Mouse (Mus musculus): ENCODE data around the gene Tsga10ip. TPM values are rescaled to one million over a fixed set of nuclear protein-coding genes. Genes with fewer than 3 reads are reported as not detected.

Tsga10ip gene
- total and polyA plus RNA-seq, 2 experiments = not detected

- Histone ChIP-seq H3K36me3 (ENCODE audit: control insufficient read depth, insufficient read depth, low read length) (no peaks in the 10 kb centered on the region), H3K4me1 (ENCODE audit: control insufficient read depth, insufficient read depth, low read length) (peaks cover 2% of the 10 kb centered on the region), H3K79me2 (ENCODE audit: control insufficient read depth, insufficient read depth, low read length) (peaks cover 6% of the 10 kb centered on the region), H3K27ac (replicated peaks; ENCODE audit: insufficient read depth, low read depth, low read length) (no peak overlapping the region), H3K27me3 (ENCODE audit: control insufficient read depth, insufficient read depth, low read length) (no peaks in the 10 kb centered on the region), H3K4me3 (ENCODE audit: insufficient read depth, low read depth, low read length) (no peak overlapping the region), H3K9ac (ENCODE audit: low read depth, low read length) (no peak overlapping the region)
- TF ChIP-seq POLR2A (IDR thresholded peaks at IDR 0.05; ENCODE audit: extremely low read depth, insufficient read depth, low read length) (no peak), CTCF (IDR thresholded peaks at IDR 0.05; ENCODE audit: low read depth, low read length) (no peak)
- 28% methylated on average over 4 of the region's 4 CpGs for WGBS
- no peak for DNase-seq (ENCODE audit: extremely low read depth, low read depth, low spot score)
Observed at GRCm38 (mm10) chr19:5392892-5393291, 9.4 kb downstream of the Tsga10ip start.

GRCm38 (mm10) chr19:5390416-5390815, 11.9 kb downstream of the Tsga10ip start:
- H3K27ac ChIP-seq (replicated peaks; ENCODE audit: insufficient read depth, low read depth, low read length) = no peak overlapping the region
- WGBS = 79% methylated on average over 8 of the region's 8 CpGs
- TF ChIP-seq CTCF (IDR thresholded peaks at IDR 0.05; ENCODE audit: low read depth, low read length) (no peak), POLR2A (IDR thresholded peaks at IDR 0.05; ENCODE audit: extremely low read depth, insufficient read depth, low read length) (no peak)
- no peaks in the 10 kb centered on the region for H3K36me3 ChIP-seq (ENCODE audit: control insufficient read depth, insufficient read depth, low read length)
- H3K27me3 ChIP-seq (ENCODE audit: control insufficient read depth, insufficient read depth, low read length) = no peaks in the 10 kb centered on the region
- H3K4me1 ChIP-seq (ENCODE audit: control insufficient read depth, insufficient read depth, low read length) = peaks cover 10% of the 10 kb centered on the region
- H3K4me3 ChIP-seq (ENCODE audit: insufficient read depth, low read depth, low read length) = no peak overlapping the region
- no peak overlapping the region for H3K9ac ChIP-seq (ENCODE audit: low read depth, low read length)
- no peak for DNase-seq (ENCODE audit: extremely low read depth, low read depth, low spot score)
- peaks cover 16% of the 10 kb centered on the region for H3K79me2 ChIP-seq (ENCODE audit: control insufficient read depth, insufficient read depth, low read length)

GRCm38 (mm10) chr19:5389647-5390046, 12.7 kb downstream of the Tsga10ip start:
- TF ChIP-seq CTCF (IDR thresholded peaks at IDR 0.05; ENCODE audit: low read depth, low read length) (no peak), POLR2A (IDR thresholded peaks at IDR 0.05; ENCODE audit: extremely low read depth, insufficient read depth, low read length) (0 out of 2 replicates have a peak, but pooled peaks have one; percentile 11)
- Histone ChIP-seq H3K27me3 (ENCODE audit: control insufficient read depth, insufficient read depth, low read length) (no peaks in the 10 kb centered on the region), H3K36me3 (ENCODE audit: control insufficient read depth, insufficient read depth, low read length) (no peaks in the 10 kb centered on the region), H3K4me3 (ENCODE audit: insufficient read depth, low read depth, low read length) (peak overlapping the region; percentile 47), H3K79me2 (ENCODE audit: control insufficient read depth, insufficient read depth, low read length) (peaks cover 16% of the 10 kb centered on the region), H3K27ac (replicated peaks; ENCODE audit: insufficient read depth, low read depth, low read length) (peak overlapping the region; percentile 35), H3K9ac (ENCODE audit: low read depth, low read length) (peak overlapping the region; percentile 61), H3K4me1 (ENCODE audit: control insufficient read depth, insufficient read depth, low read length) (peaks cover 10% of the 10 kb centered on the region)
- 3% methylated on average over 12 of the region's 12 CpGs for WGBS
- DNase-seq (ENCODE audit: extremely low read depth, low read depth, low spot score) = peak; percentile 59

DNA sequence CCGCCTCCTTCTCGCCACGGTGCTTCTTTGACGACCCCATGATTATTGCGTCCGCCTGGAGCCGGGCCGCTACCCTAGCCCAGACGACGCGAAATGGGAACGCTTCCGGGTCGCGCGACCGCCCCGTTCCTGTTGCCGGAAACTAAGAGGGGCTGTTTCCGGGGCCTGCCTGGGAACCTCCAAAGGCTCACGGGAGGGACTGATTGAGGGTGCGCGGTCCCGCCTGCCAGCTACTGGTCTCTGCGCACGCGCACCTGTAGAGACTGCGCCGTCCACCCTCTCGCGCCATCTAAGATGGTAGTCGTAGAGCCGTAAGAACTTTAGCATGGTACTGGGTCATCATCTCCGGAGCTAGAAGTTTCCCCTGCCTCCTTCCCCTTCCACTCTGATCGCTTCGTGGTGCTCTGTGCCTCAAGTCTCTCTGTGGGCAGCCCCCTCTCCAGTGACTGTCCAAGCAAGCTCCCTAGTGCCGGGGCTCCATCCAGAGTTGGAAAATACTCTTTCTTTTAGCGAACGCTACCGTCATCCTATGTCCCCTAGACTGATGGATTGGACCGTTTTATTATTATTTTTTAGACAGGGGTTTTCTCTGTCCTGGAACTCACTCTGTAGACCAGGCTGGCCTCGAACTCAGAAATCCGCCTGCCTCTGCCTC, 13.6 kb downstream of the Tsga10ip start, which contains the start of gene Sart1:
Sart1 (minus strand) TSS at position 116 of the 655 bp plus-strand sequence.
- peaks cover 10% of the 10 kb centered on the region for H3K4me1 ChIP-seq (ENCODE audit: control insufficient read depth, insufficient read depth, low read length)
- WGBS = under 1% methylated on average over 43 of the region's 43 CpGs
- TF ChIP-seq POLR2A (IDR thresholded peaks at IDR 0.05; ENCODE audit: extremely low read depth, insufficient read depth, low read length) (peak; percentile 72), CTCF (IDR thresholded peaks at IDR 0.05; ENCODE audit: low read depth, low read length) (no peak)
- DNase-seq (ENCODE audit: extremely low read depth, low read depth, low spot score) = peak; percentile 87
- no peaks in the 10 kb centered on the region for H3K27me3 ChIP-seq (ENCODE audit: control insufficient read depth, insufficient read depth, low read length)
- H3K4me3 ChIP-seq (ENCODE audit: insufficient read depth, low read depth, low read length) = peak within 1 kb of the TSS; percentile 86
- H3K27ac ChIP-seq (replicated peaks; ENCODE audit: insufficient read depth, low read depth, low read length) = peak within 1 kb of the TSS; percentile 64
- peaks cover 16% of the 10 kb centered on the region for H3K79me2 ChIP-seq (ENCODE audit: control insufficient read depth, insufficient read depth, low read length)
- peak within 1 kb of the TSS; percentile 91 for H3K9ac ChIP-seq (ENCODE audit: low read depth, low read length)
- H3K36me3 ChIP-seq (ENCODE audit: control insufficient read depth, insufficient read depth, low read length) = no peaks in the 10 kb centered on the region

DNA sequence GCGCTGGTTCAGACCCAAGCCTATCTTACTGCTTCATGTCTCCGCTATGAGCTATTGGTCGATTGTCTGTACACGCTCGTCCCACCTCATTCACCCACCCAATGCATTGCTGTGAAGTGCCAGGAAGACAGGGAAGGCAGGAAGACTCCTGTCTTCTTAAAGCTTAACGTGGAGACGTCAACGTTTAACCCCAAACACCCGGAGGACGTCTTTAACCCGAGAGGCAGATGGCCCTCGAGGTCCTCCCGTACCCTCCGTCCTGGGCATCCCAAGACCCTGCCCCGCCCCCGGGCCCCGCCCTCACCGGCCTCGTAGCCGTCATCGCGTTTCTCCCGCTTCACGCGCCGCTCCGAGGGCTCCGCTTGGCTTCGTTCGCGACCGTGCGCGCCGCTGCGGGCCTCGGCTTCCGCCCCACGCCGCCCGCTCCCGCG, 14.3 kb downstream of the Tsga10ip start:
- H3K4me1 ChIP-seq (ENCODE audit: control insufficient read depth, insufficient read depth, low read length) = peaks cover 10% of the 10 kb centered on the region
- TF ChIP-seq CTCF (IDR thresholded peaks at IDR 0.05; ENCODE audit: low read depth, low read length) (no peak), POLR2A (IDR thresholded peaks at IDR 0.05; ENCODE audit: extremely low read depth, insufficient read depth, low read length) (no peak)
- DNase-seq (ENCODE audit: extremely low read depth, low read depth, low spot score) = no peak
- H3K9ac ChIP-seq (ENCODE audit: low read depth, low read length) = peak overlapping the region; percentile 91
- peak overlapping the region; percentile 54; the same call in 1 of the 2 replicates for H3K27ac ChIP-seq (replicated peaks; ENCODE audit: insufficient read depth, low read depth, low read length)
- peak overlapping the region; percentile 86 for H3K4me3 ChIP-seq (ENCODE audit: insufficient read depth, low read depth, low read length)
- WGBS = under 1% methylated on average over 38 of the region's 43 CpGs
- peaks cover 16% of the 10 kb centered on the region for H3K79me2 ChIP-seq (ENCODE audit: control insufficient read depth, insufficient read depth, low read length)
- no peaks in the 10 kb centered on the region for H3K27me3 ChIP-seq (ENCODE audit: control insufficient read depth, insufficient read depth, low read length)
- no peaks in the 10 kb centered on the region for H3K36me3 ChIP-seq (ENCODE audit: control insufficient read depth, insufficient read depth, low read length)

GRCm38 (mm10) chr19:5384715-5385114, 17.6 kb downstream of the Tsga10ip start:
- H3K79me2 ChIP-seq (ENCODE audit: control insufficient read depth, insufficient read depth, low read length) = peaks cover 16% of the 10 kb centered on the region
- H3K36me3 ChIP-seq (ENCODE audit: control insufficient read depth, insufficient read depth, low read length) = peaks cover 14% of the 10 kb centered on the region
- no peak overlapping the region for H3K9ac ChIP-seq (ENCODE audit: low read depth, low read length)
- 93% methylated on average over 8 of the region's 8 CpGs for WGBS
- no peak overlapping the region for H3K4me3 ChIP-seq (ENCODE audit: insufficient read depth, low read depth, low read length)
- no peak for TF ChIP-seq POLR2A (IDR thresholded peaks at IDR 0.05; ENCODE audit: extremely low read depth, insufficient read depth, low read length)
- no peak for TF ChIP-seq CTCF (IDR thresholded peaks at IDR 0.05; ENCODE audit: low read depth, low read length)
- peaks cover 10% of the 10 kb centered on the region for H3K4me1 ChIP-seq (ENCODE audit: control insufficient read depth, insufficient read depth, low read length)
- no peak for DNase-seq (ENCODE audit: extremely low read depth, low read depth, low spot score)
- no peak overlapping the region for H3K27ac ChIP-seq (replicated peaks; ENCODE audit: insufficient read depth, low read depth, low read length)
- no peaks in the 10 kb centered on the region for H3K27me3 ChIP-seq (ENCODE audit: control insufficient read depth, insufficient read depth, low read length)
